Mouse (Mus musculus): ENCODE data around the gene Hivep3. TPM values are rescaled to one million over a fixed set of nuclear protein-coding genes. Genes with fewer than 3 reads are reported as not detected.

The Hivep3 gene
- polyA plus RNA-seq, 1 experiment: 1.4 TPM

- TF ChIP-seq CTCF (IDR thresholded peaks at IDR 0.05; ENCODE audit: control insufficient read depth, insufficient read depth, insufficient read length) (no peak), FOSL1 (IDR thresholded peaks at IDR 0.05; ENCODE audit: insufficient read depth, low read length, poor library complexity, severe bottlenecking) (no peak), USF1 (IDR thresholded peaks at IDR 0.05; ENCODE audit: low read depth) (no peak), CEBPB (IDR thresholded peaks at IDR 0.05; ENCODE audit: low read depth) (no peak), MAX (IDR thresholded peaks at IDR 0.05) (no peak), MYOG (IDR thresholded peaks at IDR 0.05; ENCODE audit: control insufficient read depth, extremely low read depth, insufficient read length) (no peak), MYOD1 (IDR thresholded peaks at IDR 0.05; ENCODE audit: control insufficient read depth, insufficient read length, low read depth) (no peak)
- no peaks in the 10 kb centered on the region for H3K36me3 ChIP-seq (ENCODE audit: control insufficient read depth, insufficient read depth)
- H3K4me3 ChIP-seq (ENCODE audit: insufficient read depth, poor library complexity, severe bottlenecking): no peak overlapping the region
- H3K27me3 ChIP-seq (ENCODE audit: control insufficient read depth, insufficient read depth, insufficient read length): no peaks in the 10 kb centered on the region
- H3K79me2 ChIP-seq (ENCODE audit: control insufficient read depth, insufficient read depth): no peaks in the 10 kb centered on the region
- H3K79me3 ChIP-seq (ENCODE audit: low read depth): no peaks in the 10 kb centered on the region
- H3ac ChIP-seq (ENCODE audit: control insufficient read depth, insufficient read length, low read depth): no peak overlapping the region
These were observed 181.5 kb downstream of the Hivep3 start for GRCm38 (mm10) chr4:119915069-119915468.

GRCm38 (mm10) chr4:119917502-119917901 is 183.9 kb downstream of the Hivep3 start:
- Histone ChIP-seq H3K36me3 (ENCODE audit: control insufficient read depth, insufficient read depth) (no peaks in the 10 kb centered on the region), H3K4me3 (ENCODE audit: insufficient read depth, poor library complexity, severe bottlenecking) (no peak overlapping the region), H3K79me2 (ENCODE audit: control insufficient read depth, insufficient read depth) (no peaks in the 10 kb centered on the region), H3K27me3 (ENCODE audit: control insufficient read depth, insufficient read depth, insufficient read length) (no peaks in the 10 kb centered on the region), H3ac (ENCODE audit: control insufficient read depth, insufficient read length, low read depth) (no peak overlapping the region), H3K79me3 (ENCODE audit: low read depth) (no peaks in the 10 kb centered on the region)
- TF ChIP-seq FOSL1 (IDR thresholded peaks at IDR 0.05; ENCODE audit: insufficient read depth, low read length, poor library complexity, severe bottlenecking): no peak
- no peak for TF ChIP-seq MYOD1 (IDR thresholded peaks at IDR 0.05; ENCODE audit: control insufficient read depth, insufficient read length, low read depth)
- TF ChIP-seq MAX (IDR thresholded peaks at IDR 0.05): no peak
- no peak for TF ChIP-seq MYOG (IDR thresholded peaks at IDR 0.05; ENCODE audit: control insufficient read depth, extremely low read depth, insufficient read length)
- TF ChIP-seq CTCF (IDR thresholded peaks at IDR 0.05; ENCODE audit: control insufficient read depth, insufficient read depth, insufficient read length): peak; percentile 41

GRCm38 (mm10) chr4:119919349-119919748 is 185.8 kb downstream of the Hivep3 start:
- no peak for TF ChIP-seq MYOG (IDR thresholded peaks at IDR 0.05; ENCODE audit: control insufficient read depth, extremely low read depth, insufficient read length)
- TF ChIP-seq MYOD1 (IDR thresholded peaks at IDR 0.05; ENCODE audit: control insufficient read depth, insufficient read length, low read depth): no peak
- TF ChIP-seq USF1 (IDR thresholded peaks at IDR 0.05; ENCODE audit: low read depth): no peak
- no peak for TF ChIP-seq MAX (IDR thresholded peaks at IDR 0.05)
- TF ChIP-seq CTCF (IDR thresholded peaks at IDR 0.05; ENCODE audit: control insufficient read depth, insufficient read depth, insufficient read length): no peak
- TF ChIP-seq FOSL1 (IDR thresholded peaks at IDR 0.05; ENCODE audit: insufficient read depth, low read length, poor library complexity, severe bottlenecking): no peak
- no peak for TF ChIP-seq CEBPB (IDR thresholded peaks at IDR 0.05; ENCODE audit: low read depth)
- no peaks in the 10 kb centered on the region for H3K36me3 ChIP-seq (ENCODE audit: control insufficient read depth, insufficient read depth)
- H3K27me3 ChIP-seq (ENCODE audit: control insufficient read depth, insufficient read depth, insufficient read length): no peaks in the 10 kb centered on the region
- no peaks in the 10 kb centered on the region for H3K79me2 ChIP-seq (ENCODE audit: control insufficient read depth, insufficient read depth)
- no peaks in the 10 kb centered on the region for H3K79me3 ChIP-seq (ENCODE audit: low read depth)
- H3ac ChIP-seq (ENCODE audit: control insufficient read depth, insufficient read length, low read depth): no peak overlapping the region
- no peak overlapping the region for H3K4me3 ChIP-seq (ENCODE audit: insufficient read depth, poor library complexity, severe bottlenecking)

- Histone ChIP-seq H3K36me3 (ENCODE audit: control insufficient read depth, insufficient read depth) (no peaks in the 10 kb centered on the region), H3K79me2 (ENCODE audit: control insufficient read depth, insufficient read depth) (no peaks in the 10 kb centered on the region), H3K79me3 (ENCODE audit: low read depth) (no peaks in the 10 kb centered on the region), H3K27me3 (ENCODE audit: control insufficient read depth, insufficient read depth, insufficient read length) (no peaks in the 10 kb centered on the region), H3ac (ENCODE audit: control insufficient read depth, insufficient read length, low read depth) (no peak overlapping the region), H3K4me3 (ENCODE audit: insufficient read depth, poor library complexity, severe bottlenecking) (no peak overlapping the region)
- TF ChIP-seq MAX (IDR thresholded peaks at IDR 0.05) (no peak), CTCF (IDR thresholded peaks at IDR 0.05; ENCODE audit: control insufficient read depth, insufficient read depth, insufficient read length) (no peak), MYOG (IDR thresholded peaks at IDR 0.05; ENCODE audit: control insufficient read depth, extremely low read depth, insufficient read length) (no peak), USF1 (IDR thresholded peaks at IDR 0.05; ENCODE audit: low read depth) (no peak), MYOD1 (IDR thresholded peaks at IDR 0.05; ENCODE audit: control insufficient read depth, insufficient read length, low read depth) (no peak), CEBPB (IDR thresholded peaks at IDR 0.05; ENCODE audit: low read depth) (no peak), FOSL1 (IDR thresholded peaks at IDR 0.05; ENCODE audit: insufficient read depth, low read length, poor library complexity, severe bottlenecking) (no peak)
These were observed 187.6 kb downstream of the Hivep3 start for GRCm38 (mm10) chr4:119921022-119921717.

GRCm38 (mm10) chr4:119921723-119922266 is 188.2 kb downstream of the Hivep3 start:
- no peak overlapping the region for H3K4me3 ChIP-seq (ENCODE audit: insufficient read depth, poor library complexity, severe bottlenecking)
- H3K79me3 ChIP-seq (ENCODE audit: low read depth): no peaks in the 10 kb centered on the region
- TF ChIP-seq FOSL1 (IDR thresholded peaks at IDR 0.05; ENCODE audit: insufficient read depth, low read length, poor library complexity, severe bottlenecking): no peak
- TF ChIP-seq CEBPB (IDR thresholded peaks at IDR 0.05; ENCODE audit: low read depth): no peak
- TF ChIP-seq MAX (IDR thresholded peaks at IDR 0.05): no peak
- TF ChIP-seq MYOD1 (IDR thresholded peaks at IDR 0.05; ENCODE audit: control insufficient read depth, insufficient read length, low read depth): peak; percentile 45
- no peaks in the 10 kb centered on the region for H3K27me3 ChIP-seq (ENCODE audit: control insufficient read depth, insufficient read depth, insufficient read length)
- no peaks in the 10 kb centered on the region for H3K79me2 ChIP-seq (ENCODE audit: control insufficient read depth, insufficient read depth)
- H3K36me3 ChIP-seq (ENCODE audit: control insufficient read depth, insufficient read depth): no peaks in the 10 kb centered on the region
- H3ac ChIP-seq (ENCODE audit: control insufficient read depth, insufficient read length, low read depth): no peak overlapping the region
